10 mouse cellular contexts compared by ENCODE assay signal in genomic region chr5:74300140-74300539, GRCm38 (mm10).
A peak's percentile ranks its signal among the peaks of the same experiment; 100 is the strongest.
DNase-seq lines count a peak whose midpoint lies in the region; ATAC-seq and TF ChIP-seq lines count a peak whose summit lies in the region.
"Had no signal": no experiment of that assay in that cellular context is flagged by ENCODE, and none has a peak within 500 bp of the region (broad histone marks: within the 10 kb centered on the region; RNA-seq: fewer than 3 reads in every experiment).

No protein-coding gene starts in this region.

- no peak overlapping the region for H3K9ac ChIP-seq in heart, adult 2 months (ENCODE audit: low read depth, low read length)
- H3K9ac ChIP-seq in liver, embryonic 12.5 days, result no peak overlapping the region

- TF ChIP-seq POLR2A in heart, adult 2 months (IDR thresholded peaks at IDR 0.05; ENCODE audit: insufficient read depth, low read depth, low read length), result no peak

- no peak for TF ChIP-seq CTCF in heart, adult 2 months (IDR thresholded peaks at IDR 0.05)

- H3K4me3 ChIP-seq in heart, adult 2 months, result no peak overlapping the region
- no peak overlapping the region for H3K4me3 ChIP-seq in liver, embryonic 12.5 days

- no peaks in the 10 kb centered on the region for H3K27me3 ChIP-seq in heart, adult 2 months (ENCODE audit: control insufficient read depth, insufficient read depth, low read length)
- H3K27me3 ChIP-seq in liver, embryonic 12.5 days (replicated peaks), result no peaks in the 10 kb centered on the region

- intact Hi-C loops in left cerebral cortex, postnatal 14 days (cut with DNase I), result no loop called here
- intact Hi-C loops in heart, adult 2 months (cut with DNase I), result no loop called here

- DNase-seq in left cerebral cortex, postnatal 14 days (ENCODE audit: low spot score in 2 of 2), result peak; percentile 35 to 77
- DNase-seq in left cerebral cortex, adult 11 months (ENCODE audit: low spot score), result no peak
- DNase-seq in brain, adult 2 months (ENCODE audit: low read depth, low spot score), result peak; percentile 68
- DNase-seq in heart, adult 2 months, result peak; percentile 41 to 70
- DNase-seq in heart, postnatal 4 days, result peak; percentile 65
- DNase-seq in embryo, embryonic 10 days (ENCODE audit: low spot score), result no peak
- DNase-seq in urinary bladder, postnatal 14 days (ENCODE audit: low spot score), result no peak
- DNase-seq: thymus, adult 2 months had no signal

- H3K79me2 ChIP-seq in heart, adult 2 months (replicated peaks; ENCODE audit: control insufficient read depth, insufficient read depth, low read length), result no peaks in the 10 kb centered on the region

- peaks cover 2% of the 10 kb centered on the region; the same call in 1 of the 2 replicates for H3K36me3 ChIP-seq in heart, adult 2 months (ENCODE audit: control insufficient read depth, insufficient read depth, low read length)
- no peaks in the 10 kb centered on the region for H3K36me3 ChIP-seq in liver, embryonic 12.5 days

- H3K27ac ChIP-seq in heart, adult 2 months, result peak overlapping the region; percentile 78
- H3K27ac ChIP-seq in liver, embryonic 12.5 days, result no peak overlapping the region

- no peak for ATAC-seq in liver, embryonic 12.5 days

- TF ChIP-seq EP300 in heart, adult 2 months (IDR thresholded peaks at IDR 0.05; ENCODE audit: insufficient read depth, low read depth, low read length), result 0 out of 2 replicates have a peak, but pooled peaks have one; percentile 50

- WGBS in heart, adult 2 months, result 22% methylated on average over 4 of the region's 4 CpGs
- 49% methylated on average over 4 of the region's 4 CpGs for WGBS in liver, embryonic 12.5 days (ENCODE audit: insufficient replicate concordance)

- H3K4me1 ChIP-seq in heart, adult 2 months (ENCODE audit: control insufficient read depth, insufficient read depth, low read length), result peaks cover 7% of the 10 kb centered on the region
- no peaks in the 10 kb centered on the region for H3K4me1 ChIP-seq in liver, embryonic 12.5 days

- no peak overlapping the region for H3K4me2 ChIP-seq in liver, embryonic 12.5 days
- H3K4me2 ChIP-seq: liver, embryonic 11.5 days had no signal

- no peaks in the 10 kb centered on the region for H3K9me3 ChIP-seq in liver, embryonic 12.5 days (replicated peaks)

Comparison
In these comparisons a context has a peak if more than half of its experiments do, and no peak if none do; other contexts are left out.
1. DNase-seq: peak in left cerebral cortex, postnatal 14 days (2 of 2), brain, adult 2 months (single experiment), heart, adult 2 months (2 of 2) and heart, postnatal 4 days (single experiment); none in left cerebral cortex, adult 11 months (single experiment), embryo, embryonic 10 days (single experiment) and urinary bladder, postnatal 14 days (single experiment).